Mouse (Mus musculus) thymus, adult 2 months (tissue): ENCODE measurements around the gene Irs1.

Experiments
- CTCF ChIP-seq: fragments of 200-500 bp; IDR thresholded peaks from 2 replicates; pipeline ENCODE4 v1.5.1; 2012; ENCODE audit warnings: mild to moderate bottlenecking, control low read depth, low read length, moderate library complexity, borderline replicate concordance; ENCODE audit not compliant: control insufficient read depth, poor library complexity, insufficient read depth; ENCODE audit errors: extremely low read depth
- POLR2A ChIP-seq: fragments of 200-500 bp; IDR thresholded peaks from 2 replicates; pipeline ENCODE4 v1.6.1; 2012; ENCODE audit warnings: mild to moderate bottlenecking, low read length, control low read depth, moderate library complexity; ENCODE audit not compliant: control insufficient read depth, poor library complexity, insufficient read depth; ENCODE audit errors: extremely low read depth

GRCm38 (mm10) chr1:82188549-82189231 lies 102.5 kb downstream of the Irs1 start:
- TF ChIP-seq POLR2A (no peak), CTCF (no peak)
